In genomic region chr9:110660208-110660607, GRCm38 (mm10) we compare ENCODE assay signal across 15 mouse cellular contexts.
"Had no signal": no experiment of that assay in that cellular context is flagged by ENCODE, and none has a peak within 500 bp of the region (broad histone marks: within the 10 kb centered on the region; RNA-seq: fewer than 3 reads in every experiment).

No protein-coding gene starts in this region.

- H3K4me2 ChIP-seq: limb, embryonic 13.5 days; lung, embryonic 14.5 days; midbrain, embryonic 15.5 days; neural tube, embryonic 12.5 days had no signal

- DNase-seq: kidney, adult 11 months; kidney, adult 9 months; kidney, postnatal 36 days; left cerebral cortex, postnatal 4 days; lung, embryonic 14.5 days; lung, postnatal 10 days; lung, postnatal 4 days; right cerebral cortex, postnatal 14 days; thymus, adult 18-20 months; thymus, postnatal 14 days had no signal

- H3K36me3 ChIP-seq: limb, embryonic 13.5 days; midbrain, embryonic 15.5 days had no signal

- H3K4me3 ChIP-seq: limb, embryonic 13.5 days; midbrain, embryonic 15.5 days; neural tube, embryonic 12.5 days had no signal

- H3K27ac ChIP-seq: kidney, postnatal 0 days; limb, embryonic 13.5 days; liver, embryonic 14.5 days; midbrain, embryonic 15.5 days; neural tube, embryonic 12.5 days had no signal

- H3K9ac ChIP-seq: limb, embryonic 13.5 days; liver, embryonic 14.5 days; lung, embryonic 14.5 days; midbrain, embryonic 15.5 days; neural tube, embryonic 12.5 days had no signal

- H3K27me3 ChIP-seq: midbrain, embryonic 15.5 days; neural tube, embryonic 12.5 days had no signal

- ATAC-seq: midbrain, embryonic 15.5 days had no signal

- H3K9me3 ChIP-seq: limb, embryonic 13.5 days; midbrain, embryonic 15.5 days; neural tube, embryonic 12.5 days had no signal
